Mouse (Mus musculus) forebrain, embryonic 11.5 days (tissue): ENCODE measurements around the gene Flnb. TPM values are rescaled to one million over a fixed set of nuclear protein-coding genes. Genes with fewer than 3 reads are reported as not detected.
A peak's percentile ranks its signal among the peaks of the same experiment; 100 is the strongest.

Experiments used
- ATAC-seq: fragments of 200-750 bp; cut with Nextera tagmentation; replicated peaks from 2 replicates; pipeline ENCODE4 v1.8.0; 2017; ENCODE audit warnings: moderate TSS enrichment; ENCODE audit not compliant: low FRiP score
- DNase-seq: peaks from one replicate; pipeline ENCODE4 v3.0.0-alpha.2; 2017; ENCODE audit warnings: low spot score
- H3K27ac ChIP-seq: fragments of 300-500 bp; sonication (generic); 2 replicates; pipeline ENCODE4 v1.5.1; 2014; ENCODE audit warnings: low read depth, low read length
- H3K27me3 ChIP-seq: fragments of 300-500 bp; sonication (generic); 2 replicates; pipeline ENCODE4 v1.6.1; 2014; ENCODE audit warnings: mild to moderate bottlenecking, low read length, mixed read lengths; ENCODE audit not compliant: control insufficient read depth, insufficient read depth
- H3K36me3 ChIP-seq: fragments of 300-500 bp; sonication (generic); 2 replicates; pipeline ENCODE4 v1.6.1; 2014; ENCODE audit warnings: mild to moderate bottlenecking, low read length, moderate library complexity, mixed read lengths; ENCODE audit not compliant: control insufficient read depth, insufficient read depth
- H3K4me1 ChIP-seq: fragments of 300-500 bp; sonication (generic); replicated peaks from 2 replicates; pipeline ENCODE4 v1.6.1; 2014; ENCODE audit warnings: low read length, mixed read lengths; ENCODE audit not compliant: control insufficient read depth, insufficient read depth
- H3K4me2 ChIP-seq: fragments of 300-500 bp; sonication (generic); 2 replicates; pipeline ENCODE4 v1.6.1; 2014; ENCODE audit warnings: low read depth, mild to moderate bottlenecking, low read length, moderate library complexity, mixed read lengths; ENCODE audit not compliant: severe bottlenecking
- H3K4me3 ChIP-seq: fragments of 300-500 bp; sonication (generic); 2 replicates; pipeline ENCODE4 v1.5.1; 2014; ENCODE audit warnings: low read depth, low read length
- H3K9ac ChIP-seq: fragments of 300-500 bp; sonication (generic); 2 replicates; pipeline ENCODE4 v1.6.1; 2014; ENCODE audit warnings: low read length
- H3K9me3 ChIP-seq: fragments of 300-500 bp; sonication (generic); 2 replicates; pipeline ENCODE4 v1.6.1; 2016; ENCODE audit warnings: low read length, mixed read lengths; ENCODE audit not compliant: control insufficient read depth
- WGBS: fragments of 180-500 bp; shearing (Covaris S2); extraction: QIAGEN DNeasy Blood & Tissue Kit; methylation state at CpG from one replicate; pipeline ENCODE4 v1.1.7; 2014; 5-methylcytosine and 5-hydroxymethylcytosine counted together
- polyA plus RNA-seq: library from polyadenylated mRNA; unstranded; fragments of >200 nt; fragmentation: Nextera tagmentation; extraction: Ambion mirVana; gene quantifications from 2 replicates; pipeline ENCODE4 v1.2.1, GENCODE M21; 2014

The Flnb gene
- polyA plus RNA-seq, 1 experiment from 2014 or later = 27.2 TPM

GRCm38 (mm10) chr14:7943801-7944135, 126.0 kb downstream of the Flnb start:
- H3K27me3 ChIP-seq = no peaks in the 10 kb centered on the region
- H3K36me3 ChIP-seq = peaks cover 3% of the 10 kb centered on the region; the same call in 1 of the 2 replicates
- H3K9me3 ChIP-seq = no peaks in the 10 kb centered on the region
- no peak overlapping the region for H3K4me3 ChIP-seq
- WGBS = 92% methylated on average over 3 of the region's 3 CpGs
- no peak overlapping the region for H3K9ac ChIP-seq
- H3K4me1 ChIP-seq = no peaks in the 10 kb centered on the region
- no peak overlapping the region for H3K4me2 ChIP-seq
- H3K27ac ChIP-seq = no peak overlapping the region
- DNase-seq (no peak), ATAC-seq (no peak)

GRCm38 (mm10) chr14:7944349-7945039, 126.7 kb downstream of the Flnb start:
- H3K4me3 ChIP-seq = no peak overlapping the region
- H3K4me1 ChIP-seq = no peaks in the 10 kb centered on the region
- H3K36me3 ChIP-seq = peaks cover 3% of the 10 kb centered on the region; the same call in 1 of the 2 replicates
- ATAC-seq (no peak), DNase-seq (no peak)
- no peak overlapping the region for H3K27ac ChIP-seq
- no peak overlapping the region for H3K9ac ChIP-seq
- WGBS = 60% methylated on average over 8 of the region's 8 CpGs
- H3K4me2 ChIP-seq = no peak overlapping the region
- no peaks in the 10 kb centered on the region for H3K9me3 ChIP-seq
- no peaks in the 10 kb centered on the region for H3K27me3 ChIP-seq

GRCm38 (mm10) chr14:7945261-7945660, 127.5 kb downstream of the Flnb start:
- H3K27ac ChIP-seq = no peak overlapping the region
- H3K4me3 ChIP-seq = no peak overlapping the region
- peaks cover 3% of the 10 kb centered on the region; the same call in 1 of the 2 replicates for H3K36me3 ChIP-seq
- H3K4me1 ChIP-seq = no peaks in the 10 kb centered on the region
- no peak overlapping the region for H3K9ac ChIP-seq
- no peak for DNase-seq
- H3K4me2 ChIP-seq = no peak overlapping the region
- H3K27me3 ChIP-seq = no peaks in the 10 kb centered on the region
- no peaks in the 10 kb centered on the region for H3K9me3 ChIP-seq
- 85% methylated on average over 5 of the region's 5 CpGs for WGBS
- no peak for ATAC-seq

- no peak overlapping the region for H3K27ac ChIP-seq
- WGBS = 92% methylated on average over 9 of the region's 9 CpGs
- no peak for ATAC-seq
- no peaks in the 10 kb centered on the region for H3K27me3 ChIP-seq
- no peak for DNase-seq
- no peak overlapping the region for H3K9ac ChIP-seq
- no peaks in the 10 kb centered on the region for H3K4me1 ChIP-seq
- H3K36me3 ChIP-seq = no peaks in the 10 kb centered on the region
- H3K9me3 ChIP-seq = no peaks in the 10 kb centered on the region
- no peak overlapping the region for H3K4me2 ChIP-seq
- no peak overlapping the region for H3K4me3 ChIP-seq
Observed at GRCm38 (mm10) chr14:7951234-7951633, 133.5 kb downstream of the Flnb start.

- no peak for DNase-seq
- no peak overlapping the region for H3K27ac ChIP-seq
Observed at GRCm38 (mm10) chr14:7952610-7953254, 135.0 kb downstream of the Flnb start.

GRCm38 (mm10) chr14:7954071-7954471, 136.3 kb downstream of the Flnb start:
- Histone ChIP-seq H3K4me1 (no peaks in the 10 kb centered on the region), H3K9me3 (no peaks in the 10 kb centered on the region), H3K4me2 (no peak overlapping the region), H3K36me3 (no peaks in the 10 kb centered on the region), H3K27me3 (no peaks in the 10 kb centered on the region), H3K27ac (no peak overlapping the region), H3K4me3 (no peak overlapping the region), H3K9ac (no peak overlapping the region)
- 33% methylated on average over 6 of the region's 6 CpGs for WGBS
- ATAC-seq (0 out of 2 replicates have a peak, but pooled peaks have one; percentile 16), DNase-seq (no peak)

More at GRCm38 (mm10) chr14:7952610-7953254, 135.0 kb downstream of the Flnb start:
- ATAC-seq = no peak; the same call in 1 of the 2 replicates
- H3K4me1 ChIP-seq = no peaks in the 10 kb centered on the region
- H3K9ac ChIP-seq = no peak overlapping the region
- H3K4me2 ChIP-seq = no peak overlapping the region
- WGBS = 34% methylated on average over 12 of the region's 12 CpGs
- no peaks in the 10 kb centered on the region for H3K9me3 ChIP-seq
- H3K27me3 ChIP-seq = no peaks in the 10 kb centered on the region
- no peaks in the 10 kb centered on the region for H3K36me3 ChIP-seq
- no peak overlapping the region for H3K4me3 ChIP-seq

GRCm38 (mm10) chr14:7956427-7956826, 138.7 kb downstream of the Flnb start:
- H3K4me1 ChIP-seq = no peaks in the 10 kb centered on the region
- H3K9me3 ChIP-seq = no peaks in the 10 kb centered on the region
- no peak overlapping the region for H3K4me2 ChIP-seq
- H3K36me3 ChIP-seq = no peaks in the 10 kb centered on the region
- H3K9ac ChIP-seq = no peak overlapping the region
- H3K27me3 ChIP-seq = no peaks in the 10 kb centered on the region
- no peak overlapping the region for H3K4me3 ChIP-seq
- no peak for ATAC-seq
- 85% methylated on average over 10 of the region's 10 CpGs for WGBS
- H3K27ac ChIP-seq = no peak overlapping the region
- DNase-seq = no peak

GRCm38 (mm10) chr14:7957049-7957448, 139.3 kb downstream of the Flnb start, which contains the start of gene Gm45521:
Gene Gm45521, plus strand, starts transcription at chr14:7957288.
- H3K9ac ChIP-seq = no peak within 1 kb of the TSS
- H3K27ac ChIP-seq = no peak within 1 kb of the TSS
- no peaks in the 10 kb centered on the region for H3K36me3 ChIP-seq
- no peak within 1 kb of the TSS for H3K4me3 ChIP-seq
- ATAC-seq (0 out of 2 replicates have a peak, but pooled peaks have one; percentile 49), DNase-seq (no peak)
- WGBS = 43% methylated on average over 9 of the region's 9 CpGs
- no peaks in the 10 kb centered on the region for H3K9me3 ChIP-seq
- no peaks in the 10 kb centered on the region for H3K4me1 ChIP-seq
- H3K4me2 ChIP-seq = no peak within 1 kb of the TSS
- no peaks in the 10 kb centered on the region for H3K27me3 ChIP-seq
